19 mouse cellular contexts compared by ENCODE assay signal in genomic region chr5:28892703-28893249, GRCm38 (mm10).
A peak's percentile ranks its signal among the peaks of the same experiment; 100 is the strongest.
DNase-seq lines count a peak whose midpoint lies in the region; ATAC-seq and TF ChIP-seq lines count a peak whose summit lies in the region.
"Had no signal": no experiment of that assay in that cellular context is flagged by ENCODE, and none has a peak within 500 bp of the region (broad histone marks: within the 10 kb centered on the region; RNA-seq: fewer than 3 reads in every experiment).

No protein-coding gene starts in this region.

- no peak overlapping the region for H3K4me3 ChIP-seq in stomach, embryonic 15.5 days (replicated peaks)
- no peak overlapping the region for H3K4me3 ChIP-seq in stomach, postnatal 0 days (ENCODE audit: low read depth, low read length)
- no peak overlapping the region for H3K4me3 ChIP-seq in forebrain, embryonic 16.5 days (replicated peaks; ENCODE audit: low read length)
- no peak overlapping the region for H3K4me3 ChIP-seq in midbrain, embryonic 13.5 days (replicated peaks)
- H3K4me3 ChIP-seq: heart, embryonic 10.5 days; layer of hippocampus, adult 2 months had no signal

- DNase-seq in stomach, postnatal 0 days (ENCODE audit: low spot score): no peak
- DNase-seq in kidney, postnatal 4 days: no peak
- DNase-seq in embryo, embryonic 9.5 days (ENCODE audit: extremely low spot score): no peak
- DNase-seq in heart, adult 11 months: no peak
- DNase-seq: adrenal gland, postnatal 25 days; cerebellum, adult 9-10 months; gastrocnemius, postnatal 36 days; heart, postnatal 10 days; liver; lung, adult 18-20 months; lung, postnatal 36 days; thymus, postnatal 36 days had no signal

- WGBS in stomach, embryonic 15.5 days: 45% methylated on average over 10 of the region's 10 CpGs
- 46% methylated on average over 10 of the region's 10 CpGs for WGBS in stomach, postnatal 0 days
- WGBS in forebrain, embryonic 16.5 days: 36% methylated on average over 10 of the region's 10 CpGs
- WGBS in midbrain, embryonic 13.5 days: 30% methylated on average over 10 of the region's 10 CpGs

- no peak for TF ChIP-seq CTCF in stomach, postnatal 0 days (IDR thresholded peaks at IDR 0.05; ENCODE audit: low read depth)

- H3K9me3 ChIP-seq in stomach, embryonic 15.5 days: no peaks in the 10 kb centered on the region
- no peaks in the 10 kb centered on the region for H3K9me3 ChIP-seq in stomach, postnatal 0 days (ENCODE audit: control insufficient read depth, low read length)
- H3K9me3 ChIP-seq in forebrain, embryonic 16.5 days (ENCODE audit: control insufficient read depth, low read length): no peaks in the 10 kb centered on the region
- H3K9me3 ChIP-seq in midbrain, embryonic 13.5 days: no peaks in the 10 kb centered on the region
- H3K9me3 ChIP-seq: heart, embryonic 10.5 days had no signal

- no peak overlapping the region for H3K27ac ChIP-seq in stomach, embryonic 15.5 days
- H3K27ac ChIP-seq in stomach, postnatal 0 days (replicated peaks): no peak overlapping the region
- no peak overlapping the region for H3K27ac ChIP-seq in forebrain, embryonic 16.5 days (ENCODE audit: low read length)
- no peak overlapping the region for H3K27ac ChIP-seq in midbrain, embryonic 13.5 days
- H3K27ac ChIP-seq: heart, embryonic 10.5 days; kidney, postnatal 0 days; layer of hippocampus, adult 2 months had no signal

- no peak for TF ChIP-seq EP300 in stomach, postnatal 0 days (optimal IDR thresholded peaks at IDR 0.05)

- no peaks in the 10 kb centered on the region for H3K4me1 ChIP-seq in stomach, embryonic 15.5 days
- no peaks in the 10 kb centered on the region for H3K4me1 ChIP-seq in stomach, postnatal 0 days (replicated peaks; ENCODE audit: control insufficient read depth, insufficient read depth)
- peaks cover 6% of the 10 kb centered on the region; the same call in 1 of the 2 replicates for H3K4me1 ChIP-seq in forebrain, embryonic 16.5 days (replicated peaks; ENCODE audit: control insufficient read depth, insufficient read depth, low read length)
- H3K4me1 ChIP-seq in midbrain, embryonic 13.5 days (replicated peaks): peaks cover 12% of the 10 kb centered on the region

- no peak overlapping the region for H3K4me2 ChIP-seq in stomach, embryonic 15.5 days
- no peak overlapping the region for H3K4me2 ChIP-seq in stomach, postnatal 0 days (replicated peaks; ENCODE audit: low read depth)
- H3K4me2 ChIP-seq in forebrain, embryonic 16.5 days (ENCODE audit: low read length): no peak overlapping the region
- no peak overlapping the region for H3K4me2 ChIP-seq in midbrain, embryonic 13.5 days (replicated peaks)

- H3K27me3 ChIP-seq in stomach, embryonic 15.5 days (replicated peaks): no peaks in the 10 kb centered on the region
- no peaks in the 10 kb centered on the region for H3K27me3 ChIP-seq in stomach, postnatal 0 days (ENCODE audit: control insufficient read depth, insufficient read depth, low read length)
- no peaks in the 10 kb centered on the region for H3K27me3 ChIP-seq in forebrain, embryonic 16.5 days (replicated peaks; ENCODE audit: control insufficient read depth, insufficient read depth, low read length)
- H3K27me3 ChIP-seq in midbrain, embryonic 13.5 days: no peaks in the 10 kb centered on the region; the same call in 1 of the 2 replicates

- peak; percentile 27; the same call in 1 of the 2 replicates for ATAC-seq in stomach, embryonic 15.5 days (ENCODE audit: insufficient read depth, low FRiP score, low read depth)
- no peak for ATAC-seq in stomach, postnatal 0 days (ENCODE audit: low FRiP score, low TSS enrichment)
- peak; percentile 75; the same call in 1 of the 2 replicates for ATAC-seq in forebrain, embryonic 16.5 days
- ATAC-seq in midbrain, embryonic 13.5 days: peak; percentile 90
- ATAC-seq: inflammation-experienced regulatory T-cells, adult 6 months had no signal

- no peaks in the 10 kb centered on the region for H3K36me3 ChIP-seq in stomach, embryonic 15.5 days
- no peaks in the 10 kb centered on the region for H3K36me3 ChIP-seq in stomach, postnatal 0 days (ENCODE audit: control insufficient read depth, insufficient read depth, low read length)
- H3K36me3 ChIP-seq in forebrain, embryonic 16.5 days (ENCODE audit: control insufficient read depth, insufficient read depth): no peaks in the 10 kb centered on the region
- H3K36me3 ChIP-seq in midbrain, embryonic 13.5 days: no peaks in the 10 kb centered on the region
- H3K36me3 ChIP-seq: heart, embryonic 10.5 days had no signal

- no peak overlapping the region for H3K9ac ChIP-seq in stomach, embryonic 15.5 days
- no peak overlapping the region for H3K9ac ChIP-seq in stomach, postnatal 0 days (ENCODE audit: low read length)
- H3K9ac ChIP-seq in forebrain, embryonic 16.5 days (replicated peaks; ENCODE audit: low read depth, low read length): no peak overlapping the region
- H3K9ac ChIP-seq in midbrain, embryonic 13.5 days (replicated peaks): no peak overlapping the region
